Mouse (Mus musculus) heart, embryonic 12.5 days (tissue): Measurements from ENCODE around the gene S100a11. TPM values are rescaled to one million over a fixed set of nuclear protein-coding genes. Genes with fewer than 3 reads are reported as not detected.
"Not testable (repeated sequence)": the region's sequence is repeated elsewhere in the genome, so short reads cannot be mapped to it uniquely, and the experiment has no call there.

ENCODE experiments used
- ATAC-seq: fragments of 200-750 bp; cut with Nextera tagmentation; 2 replicates; pipeline ENCODE4 v1.8.0; 2017; ENCODE audit warnings: moderate TSS enrichment, moderate library complexity; ENCODE audit not compliant: insufficient number of reproducible peaks, low FRiP score
- H3K27ac ChIP-seq: fragments of 300-500 bp; sonication (generic); 2 replicates; pipeline ENCODE4 v1.5.1; 2016; ENCODE audit warnings: mild to moderate bottlenecking, moderate library complexity; ENCODE audit not compliant: poor library complexity, severe bottlenecking
- H3K27me3 ChIP-seq: fragments of 300-500 bp; sonication (generic); replicated peaks from 2 replicates; pipeline ENCODE4 v1.6.1; 2016; ENCODE audit warnings: mild to moderate bottlenecking, moderate library complexity
- H3K36me3 ChIP-seq: fragments of 300-500 bp; sonication (generic); 2 replicates; pipeline ENCODE4 v1.6.1; 2016; ENCODE audit warnings: mild to moderate bottlenecking, moderate library complexity
- H3K4me1 ChIP-seq: fragments of 300-500 bp; sonication (generic); replicated peaks from 2 replicates; pipeline ENCODE4 v1.6.1; 2016; ENCODE audit warnings: mild to moderate bottlenecking
- H3K4me2 ChIP-seq: fragments of 300-500 bp; sonication (generic); 2 replicates; pipeline ENCODE4 v1.6.1; 2016; ENCODE audit warnings: mild to moderate bottlenecking, moderate library complexity
- H3K4me3 ChIP-seq: fragments of 300-500 bp; sonication (generic); 2 replicates; pipeline ENCODE4 v1.5.1; 2016; ENCODE audit warnings: mild to moderate bottlenecking
- H3K9ac ChIP-seq: fragments of 300-500 bp; sonication (generic); 2 replicates; pipeline ENCODE4 v1.6.1; 2016; ENCODE audit warnings: mild to moderate bottlenecking, moderate library complexity
- H3K9me3 ChIP-seq: fragments of 300-500 bp; sonication (generic); replicated peaks from 2 replicates; pipeline ENCODE4 v1.6.1; 2016; ENCODE audit warnings: mild to moderate bottlenecking, moderate library complexity
- WGBS: fragments of 180-500 bp; shearing (Covaris S2); methylation state at CpG from one replicate; pipeline ENCODE4 v1.1.7; 2016; 5-methylcytosine and 5-hydroxymethylcytosine counted together
- polyA plus RNA-seq: library from polyadenylated mRNA; unstranded; fragments of >200 nt; fragmentation: Nextera tagmentation; extraction: Ambion mirVana; gene quantifications from 2 replicates; pipeline ENCODE4 v1.2.1, GENCODE M21; 2016

Gene S100a11
- polyA plus RNA-seq, 1 experiment from 2014 or later, result 860 TPM

GRCm38 (mm10) chr3:93527300-93527699 is 7.0 kb downstream of the S100a11 start:
- Histone ChIP-seq H3K4me1 (peaks cover 12% of the 10 kb centered on the region; the same call in 1 of the 2 replicates), H3K27ac (no peak overlapping the region), H3K4me2 (no peak overlapping the region), H3K36me3 (peaks cover 35% of the 10 kb centered on the region), H3K4me3 (no peak overlapping the region), H3K9ac (no peak overlapping the region), H3K27me3 (no peaks in the 10 kb centered on the region), H3K9me3 (peaks cover under 1% of the 10 kb centered on the region; the same call in 1 of the 2 replicates)
- no peak for ATAC-seq
- WGBS, result 81% methylated on average over 3 of the region's 3 CpGs

GRCm38 (mm10) chr3:93528807-93529206 is 8.5 kb downstream of the S100a11 start:
- H3K27me3 ChIP-seq, result no peaks in the 10 kb centered on the region
- H3K4me2 ChIP-seq, result no peak overlapping the region
- no peak overlapping the region for H3K9ac ChIP-seq
- H3K4me1 ChIP-seq, result peaks cover 8% of the 10 kb centered on the region; the same call in 1 of the 2 replicates
- no peak overlapping the region for H3K4me3 ChIP-seq
- peaks cover 35% of the 10 kb centered on the region for H3K36me3 ChIP-seq
- no peak for ATAC-seq
- H3K9me3 ChIP-seq, result peaks cover 8% of the 10 kb centered on the region
- H3K27ac ChIP-seq, result no peak overlapping the region
- 76% methylated on average over 5 of the region's 5 CpGs for WGBS

GRCm38 (mm10) chr3:93537068-93537576 is 16.8 kb downstream of the S100a11 start:
- peak; percentile 33; the same call in 1 of the 2 replicates for ATAC-seq
- Histone ChIP-seq H3K4me2 (no peak overlapping the region), H3K27me3 (no peaks in the 10 kb centered on the region), H3K36me3 (no peaks in the 10 kb centered on the region), H3K9me3 (peaks cover 8% of the 10 kb centered on the region), H3K4me3 (no peak overlapping the region), H3K4me1 (peaks cover 10% of the 10 kb centered on the region), H3K9ac (no peak overlapping the region), H3K27ac (0 out of 2 replicates have a peak overlapping the region, but pooled peaks have one; percentile 38)
- WGBS, result 54% methylated on average over 2 of the region's 2 CpGs

GRCm38 (mm10) chr3:93538486-93538885 is 18.2 kb downstream of the S100a11 start:
- H3K9me3 ChIP-seq, result no peaks in the 10 kb centered on the region
- no peak overlapping the region for H3K9ac ChIP-seq
- no peaks in the 10 kb centered on the region for H3K27me3 ChIP-seq
- no peak for ATAC-seq
- H3K4me2 ChIP-seq, result no peak overlapping the region
- no peak overlapping the region for H3K27ac ChIP-seq
- no peak overlapping the region for H3K4me3 ChIP-seq
- H3K4me1 ChIP-seq, result peaks cover 10% of the 10 kb centered on the region
- no peaks in the 10 kb centered on the region for H3K36me3 ChIP-seq
- 34% methylated on average over 2 of the region's 2 CpGs for WGBS

- Histone ChIP-seq H3K36me3 (no peaks in the 10 kb centered on the region), H3K4me1 (peaks cover 10% of the 10 kb centered on the region), H3K27ac (no peak overlapping the region), H3K4me2 (no peak overlapping the region), H3K9me3 (no peaks in the 10 kb centered on the region), H3K27me3 (no peaks in the 10 kb centered on the region), H3K9ac (no peak overlapping the region), H3K4me3 (no peak overlapping the region)
- no peak for ATAC-seq
- WGBS, result 62% methylated on average over 2 of the region's 2 CpGs
Observed at GRCm38 (mm10) chr3:93541501-93541900, 21.2 kb downstream of the S100a11 start.

GRCm38 (mm10) chr3:93544170-93544569 is 23.9 kb downstream of the S100a11 start:
- WGBS, result 74% methylated on average over 6 of the region's 6 CpGs
- H3K4me2 ChIP-seq, H3K4me3 ChIP-seq, H3K36me3 ChIP-seq, H3K27me3 ChIP-seq, H3K4me1 ChIP-seq, ATAC-seq, H3K27ac ChIP-seq, H3K9ac ChIP-seq, H3K9me3 ChIP-seq: not testable (repeated sequence)

GRCm38 (mm10) chr3:93547099-93547648 is 26.9 kb downstream of the S100a11 start:
- H3K27ac ChIP-seq, result no peak overlapping the region
- no peaks in the 10 kb centered on the region for H3K36me3 ChIP-seq
- no peaks in the 10 kb centered on the region for H3K27me3 ChIP-seq
- H3K4me2 ChIP-seq, result no peak overlapping the region
- 0 out of 2 replicates have a peak, but pooled peaks cover 3% of the 10 kb centered on the region for H3K4me1 ChIP-seq
- no peak overlapping the region for H3K4me3 ChIP-seq
- H3K9ac ChIP-seq, result no peak overlapping the region
- no peak for ATAC-seq
- H3K9me3 ChIP-seq, result no peaks in the 10 kb centered on the region
- 26% methylated on average over 7 of the region's 7 CpGs for WGBS

- no peak overlapping the region for H3K4me3 ChIP-seq
- H3K9ac ChIP-seq, result no peak overlapping the region
- no peaks in the 10 kb centered on the region for H3K9me3 ChIP-seq
- 70% methylated on average over 20 of the region's 20 CpGs for WGBS
- H3K4me1 ChIP-seq, result 0 out of 2 replicates have a peak, but pooled peaks cover 3% of the 10 kb centered on the region
- no peak overlapping the region for H3K4me2 ChIP-seq
- no peaks in the 10 kb centered on the region for H3K27me3 ChIP-seq
- no peaks in the 10 kb centered on the region for H3K36me3 ChIP-seq
- no peak for ATAC-seq
- H3K27ac ChIP-seq, result no peak overlapping the region
Observed at GRCm38 (mm10) chr3:93547749-93548540, 27.7 kb downstream of the S100a11 start.

- WGBS, result 88% methylated on average over 2 of the region's 6 CpGs
- Histone ChIP-seq H3K4me1 (0 out of 2 replicates have a peak, but pooled peaks cover 3% of the 10 kb centered on the region), H3K4me2 (no peak overlapping the region), H3K27me3 (no peaks in the 10 kb centered on the region), H3K27ac (no peak overlapping the region), H3K4me3 (no peak overlapping the region), H3K9me3 (no peaks in the 10 kb centered on the region), H3K9ac (no peak overlapping the region), H3K36me3 (no peaks in the 10 kb centered on the region)
- ATAC-seq, result no peak
Observed at GRCm38 (mm10) chr3:93548541-93549266, 28.4 kb downstream of the S100a11 start.

- Histone ChIP-seq H3K4me1 (0 out of 2 replicates have a peak, but pooled peaks cover 7% of the 10 kb centered on the region), H3K36me3 (no peaks in the 10 kb centered on the region), H3K4me2 (no peak overlapping the region), H3K27ac (no peak overlapping the region), H3K4me3 (no peak overlapping the region), H3K27me3 (no peaks in the 10 kb centered on the region), H3K9me3 (no peaks in the 10 kb centered on the region), H3K9ac (no peak overlapping the region)
- WGBS, result 43% methylated on average over 4 of the region's 4 CpGs
- no peak for ATAC-seq
Observed at GRCm38 (mm10) chr3:93549986-93550385, 29.7 kb downstream of the S100a11 start.
